Mouse (Mus musculus) erythroblast, embryonic 14.5 days (primary cell): ENCODE results near the gene Slc35b4.

Source experiments
- GATA1 ChIP-seq: IDR thresholded peaks from 2 replicates; pipeline ENCODE4 v1.6.1; 2012; ENCODE audit warnings: low read length, inconsistent platforms, mixed read lengths
- TAL1 ChIP-seq: IDR thresholded peaks from 3 replicates; pipeline ENCODE4 v1.6.1; 2012; ENCODE audit warnings: low read length, inconsistent platforms, mixed read lengths

GRCm38 (mm10) chr6:34205754-34206153 lies 28.8 kb upstream of the Slc35b4 start:
- TF ChIP-seq GATA1 (no peak), TAL1 (no peak)
